Mouse (Mus musculus) midbrain, embryonic 14.5 days (tissue): Measurements from ENCODE around the gene Ino80. TPM values are rescaled to one million over a fixed set of nuclear protein-coding genes. Genes with fewer than 3 reads are reported as not detected.

ENCODE experiments used
- ATAC-seq: fragments of 200-750 bp; cut with Nextera tagmentation; 2 replicates; pipeline ENCODE4 v1.8.0; 2017; ENCODE audit warnings: moderate number of reproducible peaks, moderate library complexity; ENCODE audit not compliant: low FRiP score, low TSS enrichment
- DNase-seq: peaks from one replicate; pipeline ENCODE4 v3.0.0-alpha.2; 2015
- H3K27ac ChIP-seq: fragments of 300-500 bp; sonication (generic); replicated peaks from 2 replicates; pipeline ENCODE4 v1.5.1; 2014; ENCODE audit warnings: mild to moderate bottlenecking, low read depth, low read length, moderate library complexity
- H3K27me3 ChIP-seq: fragments of 300-500 bp; sonication (generic); 2 replicates; pipeline ENCODE4 v1.6.1; 2014; ENCODE audit warnings: low read length, control low read depth, mixed read lengths; ENCODE audit not compliant: control insufficient read depth, insufficient read depth
- H3K36me3 ChIP-seq: fragments of 300-500 bp; sonication (generic); 2 replicates; pipeline ENCODE4 v1.6.1; 2014; ENCODE audit warnings: low read length, control low read depth; ENCODE audit not compliant: control insufficient read depth, insufficient read depth
- H3K4me1 ChIP-seq: fragments of 300-500 bp; sonication (generic); 2 replicates; pipeline ENCODE4 v1.6.1; 2014; ENCODE audit warnings: mild to moderate bottlenecking, antibody characterized with exemption, low read length, control low read depth; ENCODE audit not compliant: control insufficient read depth, insufficient read depth
- H3K4me2 ChIP-seq: fragments of 300-500 bp; sonication (generic); 2 replicates; pipeline ENCODE4 v1.6.1; 2014; ENCODE audit warnings: mild to moderate bottlenecking, low read length, moderate library complexity
- H3K4me3 ChIP-seq: fragments of 300-500 bp; sonication (generic); replicated peaks from 2 replicates; pipeline ENCODE4 v1.5.1; 2014; ENCODE audit warnings: low read depth, low read length
- H3K9ac ChIP-seq: fragments of 300-500 bp; sonication (generic); replicated peaks from 2 replicates; pipeline ENCODE4 v1.6.1; 2014; ENCODE audit warnings: mild to moderate bottlenecking, low read length, moderate library complexity
- H3K9me3 ChIP-seq: fragments of 300-500 bp; sonication (generic); 2 replicates; pipeline ENCODE4 v1.6.1; 2016; ENCODE audit warnings: low read length, control low read depth, mixed read lengths; ENCODE audit not compliant: control insufficient read depth
- WGBS: fragments of 180-500 bp; shearing (Covaris S2); extraction: QIAGEN DNeasy Blood & Tissue Kit; methylation state at CpG from one replicate; pipeline ENCODE4 v1.1.7; 2014; 5-methylcytosine and 5-hydroxymethylcytosine counted together
- polyA plus RNA-seq: library from polyadenylated mRNA; unstranded; fragments of >200 nt; fragmentation: Nextera tagmentation; extraction: Ambion mirVana; gene quantifications from 2 replicates; pipeline ENCODE4 v1.2.1, GENCODE M21; 2014

The Ino80 gene
- polyA plus RNA-seq, 1 experiment from 2014 or later, result 6.5 TPM

GRCm38 (mm10) chr2:119327102-119327480, 150.4 kb downstream of the Ino80 start:
- ATAC-seq (no peak), DNase-seq (peak; percentile 79)
- Histone ChIP-seq H3K4me2 (peak overlapping the region; percentile 80), H3K9ac (peak overlapping the region; percentile 40; the same call in 1 of the 2 replicates), H3K36me3 (no peaks in the 10 kb centered on the region), H3K4me3 (peak overlapping the region; percentile 43), H3K9me3 (no peaks in the 10 kb centered on the region), H3K4me1 (peaks cover 40% of the 10 kb centered on the region), H3K27me3 (peaks cover 89% of the 10 kb centered on the region), H3K27ac (no peak overlapping the region)
- under 1% methylated on average over 30 of the region's 30 CpGs for WGBS

DNA sequence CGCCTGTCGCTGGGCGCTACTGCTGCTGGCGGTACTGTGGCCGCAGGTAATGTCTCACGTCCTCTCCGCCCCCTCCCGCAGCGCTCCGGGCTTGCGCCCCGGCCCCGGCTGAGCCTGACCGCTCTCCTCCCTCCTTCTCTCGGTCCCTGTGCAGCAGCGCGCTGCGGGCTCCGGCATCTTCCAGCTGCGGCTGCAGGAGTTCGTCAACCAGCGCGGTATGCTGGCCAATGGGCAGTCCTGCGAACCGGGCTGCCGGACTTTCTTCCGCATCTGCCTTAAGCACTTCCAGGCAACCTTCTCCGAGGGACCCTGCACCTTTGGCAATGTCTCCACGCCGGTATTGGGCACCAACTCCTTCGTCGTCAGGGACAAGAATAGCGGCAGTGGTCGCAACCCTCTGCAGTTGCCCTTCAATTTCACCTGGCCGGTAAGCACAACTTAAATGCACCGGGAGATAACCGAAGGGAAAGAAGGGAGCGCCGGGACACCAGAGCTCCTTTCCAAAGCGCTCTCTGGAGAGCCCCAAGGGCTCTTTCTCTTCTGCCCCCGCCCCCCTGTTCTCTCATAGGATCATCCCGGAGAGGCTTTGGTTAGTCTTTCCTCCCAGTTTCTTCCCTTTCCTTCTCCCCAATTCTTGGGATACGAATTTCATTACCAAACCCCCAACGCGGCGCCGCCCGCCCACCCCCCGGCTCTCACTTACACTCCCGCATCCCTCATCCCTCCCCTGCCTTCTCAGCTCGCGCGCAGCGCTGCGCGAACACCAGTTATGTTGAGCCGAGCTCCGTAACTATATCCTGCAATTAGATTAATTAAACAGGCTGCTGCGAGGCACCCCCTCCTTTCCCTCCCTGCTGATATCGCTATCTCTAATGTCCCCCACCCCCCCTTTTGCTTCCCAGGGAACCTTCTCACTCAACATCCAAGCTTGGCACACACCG, 151.1 kb downstream of the Ino80 start:
- DNase-seq, result peak; percentile 53
- peak overlapping the region; percentile 80 for H3K4me2 ChIP-seq
- no peak overlapping the region for H3K27ac ChIP-seq

GRCm38 (mm10) chr2:119325568-119326143, 151.8 kb downstream of the Ino80 start, which contains the start of gene Dll4:
Gene Dll4 (plus strand): TSS chr2:119325784.
- no peaks in the 10 kb centered on the region for H3K9me3 ChIP-seq
- no peak; the same call in 1 of the 2 replicates for ATAC-seq
- H3K36me3 ChIP-seq, result no peaks in the 10 kb centered on the region
- DNase-seq, result peak; percentile 61
- H3K27me3 ChIP-seq, result peaks cover 90% of the 10 kb centered on the region
- H3K4me2 ChIP-seq, result peak within 1 kb of the TSS; percentile 80
- no peak within 1 kb of the TSS for H3K27ac ChIP-seq
- peak within 1 kb of the TSS; percentile 31 for H3K9ac ChIP-seq
- H3K4me1 ChIP-seq, result peaks cover 47% of the 10 kb centered on the region
- under 1% methylated on average over 33 of the region's 33 CpGs for WGBS
- H3K4me3 ChIP-seq, result peak within 1 kb of the TSS; percentile 43

More for the DNA sequence above, 151.1 kb downstream of the Ino80 start:
- Histone ChIP-seq H3K27me3 (peaks cover 90% of the 10 kb centered on the region), H3K9ac (peak overlapping the region; percentile 40), H3K4me3 (peak overlapping the region; percentile 43), H3K36me3 (no peaks in the 10 kb centered on the region), H3K4me1 (peaks cover 45% of the 10 kb centered on the region), H3K9me3 (no peaks in the 10 kb centered on the region)
- under 1% methylated on average over 61 of the region's 61 CpGs for WGBS
- ATAC-seq, result no peak

DNA sequence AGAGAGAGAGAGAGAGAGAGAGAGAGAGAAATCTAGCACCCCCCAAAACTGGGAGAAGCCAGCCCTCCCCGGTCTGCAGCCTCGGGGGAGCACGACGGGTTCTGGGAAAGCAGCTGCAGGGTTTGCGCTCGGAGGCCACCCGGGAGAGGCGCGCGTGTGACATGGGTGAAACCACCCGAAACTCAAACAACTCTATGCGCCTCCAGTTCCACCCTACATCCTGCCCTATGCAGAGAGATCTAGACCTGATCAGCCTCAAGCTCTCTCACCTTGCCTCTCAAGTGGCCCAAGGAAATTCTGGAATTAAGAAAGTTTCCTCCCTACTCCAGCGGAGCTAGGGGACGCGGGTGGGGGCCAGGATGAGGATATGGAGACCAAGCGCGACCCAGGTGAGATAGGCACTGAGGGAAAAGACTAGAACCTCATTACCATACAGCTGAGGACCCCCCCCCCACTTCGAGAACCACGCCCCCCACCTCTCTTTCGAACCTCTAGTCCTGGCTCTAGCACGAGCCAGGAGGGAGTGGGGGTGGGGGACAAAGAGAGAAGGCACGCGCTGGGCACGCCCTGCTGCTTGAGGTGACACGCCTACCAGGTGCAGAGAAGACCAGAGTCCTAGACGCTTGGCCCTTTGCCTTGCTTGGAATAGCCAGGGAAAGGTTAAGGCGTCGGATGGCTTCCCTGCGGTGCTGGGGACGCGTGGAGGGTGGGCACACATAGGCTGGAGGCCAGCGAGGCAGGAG, 152.7 kb downstream of the Ino80 start:
- Histone ChIP-seq H3K4me3 (peak overlapping the region; percentile 43), H3K9ac (no peak overlapping the region), H3K4me1 (peaks cover 47% of the 10 kb centered on the region), H3K9me3 (no peaks in the 10 kb centered on the region), H3K4me2 (peak overlapping the region; percentile 80), H3K36me3 (no peaks in the 10 kb centered on the region), H3K27ac (no peak overlapping the region), H3K27me3 (peaks cover 90% of the 10 kb centered on the region)
- DNase-seq (no peak), ATAC-seq (no peak)
- under 1% methylated on average over 32 of the region's 32 CpGs for WGBS

- peaks cover 88% of the 10 kb centered on the region for H3K27me3 ChIP-seq
- ATAC-seq (no peak), DNase-seq (no peak)
- H3K4me1 ChIP-seq, result peaks cover 45% of the 10 kb centered on the region
- WGBS, result 2% methylated on average over 32 of the region's 32 CpGs
- no peak overlapping the region; the same call in 1 of the 2 replicates for H3K27ac ChIP-seq
- H3K9me3 ChIP-seq, result no peaks in the 10 kb centered on the region
- H3K36me3 ChIP-seq, result no peaks in the 10 kb centered on the region
- 0 out of 2 replicates have a peak overlapping the region, but pooled peaks have one; percentile 8 for H3K4me3 ChIP-seq
- peak overlapping the region; percentile 80; the same call in 1 of the 2 replicates for H3K4me2 ChIP-seq
- no peak overlapping the region for H3K9ac ChIP-seq
These were observed 153.5 kb downstream of the Ino80 start for GRCm38 (mm10) chr2:119323866-119324575.

Other genes with a start within 250 kb of the Ino80 start
- gene Ppp1r14d, start 247.8 kb downstream of the Ino80 start, polyA plus RNA-seq, result not detected in 2 replicates
- 0.26 and 0.74 TPM in 2 replicates for gene Spint1, start 240.3 kb downstream of the Ino80 start, polyA plus RNA-seq
- gene Rhov, start 206.4 kb downstream of the Ino80 start, polyA plus RNA-seq, result 19.9 and 27.1 TPM in 2 replicates
- gene Vps18, start 188.9 kb downstream of the Ino80 start, polyA plus RNA-seq, result 19.3 and 22.6 TPM in 2 replicates
- gene Dll4, start 151.9 kb downstream of the Ino80 start, polyA plus RNA-seq, result 4.0 and 4.4 TPM in 2 replicates
- 5.0 and 8.4 TPM in 2 replicates for gene Chac1, start 126.5 kb downstream of the Ino80 start, polyA plus RNA-seq
- gene Exd1, start 69.9 kb upstream of the Ino80 start, polyA plus RNA-seq, result 0.24 and 0.50 TPM in 2 replicates
- gene Chp1, start 70.0 kb upstream of the Ino80 start, polyA plus RNA-seq, result 42.8 and 57.4 TPM in 2 replicates
- 11.0 and 19.4 TPM in 2 replicates for gene Nusap1, start 140.6 kb upstream of the Ino80 start, polyA plus RNA-seq
- gene Oip5, start 140.8 kb upstream of the Ino80 start, polyA plus RNA-seq, result 4.2 and 6.2 TPM in 2 replicates
- gene Ndufaf1, start 185.1 kb upstream of the Ino80 start, polyA plus RNA-seq, result 34.4 and 35.0 TPM in 2 replicates
- 46.2 and 59.4 TPM in 2 replicates for gene Rtf1, start 197.4 kb upstream of the Ino80 start, polyA plus RNA-seq